Mouse (Mus musculus) limb, embryonic 13.5 days (tissue): Measurements from ENCODE around the gene Smarcc2. TPM values are rescaled to one million over a fixed set of nuclear protein-coding genes. Genes with fewer than 3 reads are reported as not detected.
"Not testable (repeated sequence)": the region's sequence is repeated elsewhere in the genome, so short reads cannot be mapped to it uniquely, and the experiment has no call there.

Experiments
- ATAC-seq: fragments of 200-750 bp; cut with Nextera tagmentation; 2 replicates; pipeline ENCODE4 v1.8.0; 2017; ENCODE audit warnings: low read depth, moderate number of reproducible peaks, moderate TSS enrichment; ENCODE audit not compliant: low FRiP score
- H3K27ac ChIP-seq: fragments of 300-500 bp; sonication (generic); 2 replicates; pipeline ENCODE4 v1.5.1; 2015; ENCODE audit warnings: inconsistent platforms, mild to moderate bottlenecking, moderate library complexity
- H3K27me3 ChIP-seq: fragments of 300-500 bp; sonication (generic); 2 replicates; pipeline ENCODE4 v1.6.1; 2015; ENCODE audit warnings: mild to moderate bottlenecking, inconsistent platforms
- H3K36me3 ChIP-seq: fragments of 300-500 bp; sonication (generic); 2 replicates; pipeline ENCODE4 v1.6.1; 2015; ENCODE audit warnings: inconsistent platforms, mild to moderate bottlenecking, moderate library complexity
- H3K4me1 ChIP-seq: fragments of 300-500 bp; sonication (generic); 2 replicates; pipeline ENCODE4 v1.6.1; 2015; ENCODE audit warnings: inconsistent platforms
- H3K4me2 ChIP-seq: fragments of 300-500 bp; sonication (generic); replicated peaks from 2 replicates; pipeline ENCODE4 v1.6.1; 2015; ENCODE audit warnings: inconsistent platforms, mild to moderate bottlenecking, moderate library complexity
- H3K4me3 ChIP-seq: fragments of 300-500 bp; sonication (generic); 2 replicates; pipeline ENCODE4 v1.5.1; 2015; ENCODE audit warnings: moderate library complexity, mild to moderate bottlenecking, inconsistent platforms
- H3K9ac ChIP-seq: fragments of 300-500 bp; sonication (generic); 2 replicates; pipeline ENCODE4 v1.6.1; 2015; ENCODE audit warnings: mild to moderate bottlenecking, inconsistent platforms
- H3K9me3 ChIP-seq: fragments of 300-500 bp; sonication (generic); 2 replicates; pipeline ENCODE4 v1.6.1; 2016; ENCODE audit warnings: inconsistent platforms
- WGBS: fragments of 180-500 bp; shearing (Covaris S2); methylation state at CpG from one replicate; pipeline ENCODE4 v1.1.7; 2015; 5-methylcytosine and 5-hydroxymethylcytosine counted together
- polyA plus RNA-seq: library from polyadenylated mRNA; unstranded; fragments of >200 nt; fragmentation: Nextera tagmentation; extraction: Ambion mirVana; gene quantifications from 2 replicates; pipeline ENCODE4 v1.2.1, GENCODE M21; 2015

Gene Smarcc2
- polyA plus RNA-seq, 1 experiment from 2014 or later = 110 TPM

GRCm38 (mm10) chr10:128495903-128496302 lies 36.9 kb downstream of the Smarcc2 start:
- WGBS = 71% methylated on average over 4 of the region's 4 CpGs
- Histone ChIP-seq H3K9ac (no peak overlapping the region), H3K4me3 (peak overlapping the region; percentile 5; the same call in 1 of the 2 replicates), H3K4me2 (0 out of 2 replicates have a peak overlapping the region, but pooled peaks have one; percentile 25), H3K27ac (no peak overlapping the region), H3K36me3 (peaks cover 11% of the 10 kb centered on the region), H3K4me1 (peaks cover 41% of the 10 kb centered on the region), H3K27me3 (no peaks in the 10 kb centered on the region), H3K9me3 (no peaks in the 10 kb centered on the region)
- ATAC-seq = no peak

- Histone ChIP-seq H3K9me3 (no peaks in the 10 kb centered on the region), H3K36me3 (peaks cover 5% of the 10 kb centered on the region), H3K9ac (no peak overlapping the region), H3K27ac (peak overlapping the region; percentile 33; the same call in 1 of the 2 replicates), H3K4me2 (peak overlapping the region; percentile 25; the same call in 1 of the 2 replicates), H3K27me3 (no peaks in the 10 kb centered on the region), H3K4me3 (0 out of 2 replicates have a peak overlapping the region, but pooled peaks have one; percentile 5), H3K4me1 (peaks cover 34% of the 10 kb centered on the region)
- 32% methylated on average over 6 of the region's 6 CpGs for WGBS
- ATAC-seq = no peak
Observed at GRCm38 (mm10) chr10:128496509-128497077, 37.5 kb downstream of the Smarcc2 start.

GRCm38 (mm10) chr10:128497134-128497737 lies 38.2 kb downstream of the Smarcc2 start:
- Histone ChIP-seq H3K9ac (no peak overlapping the region), H3K27ac (peak overlapping the region; percentile 33; the same call in 1 of the 2 replicates), H3K27me3 (no peaks in the 10 kb centered on the region), H3K4me2 (no peak overlapping the region; the same call in 1 of the 2 replicates), H3K36me3 (no peaks in the 10 kb centered on the region), H3K4me3 (no peak overlapping the region), H3K9me3 (no peaks in the 10 kb centered on the region), H3K4me1 (peaks cover 28% of the 10 kb centered on the region)
- ATAC-seq = no peak
- WGBS = 40% methylated on average over 6 of the region's 6 CpGs

GRCm38 (mm10) chr10:128498590-128498989 lies 39.5 kb downstream of the Smarcc2 start, which contains the start of gene Myl6b:
Gene Myl6b (minus strand): TSS chr10:128498685.
- under 1% methylated on average over 27 of the region's 27 CpGs for WGBS
- Histone ChIP-seq H3K9me3 (no peaks in the 10 kb centered on the region), H3K9ac (peak within 1 kb of the TSS; percentile 66), H3K4me1 (peaks cover 24% of the 10 kb centered on the region), H3K4me3 (peak within 1 kb of the TSS; percentile 59), H3K36me3 (no peaks in the 10 kb centered on the region), H3K27me3 (no peaks in the 10 kb centered on the region), H3K4me2 (peak within 1 kb of the TSS; percentile 77), H3K27ac (peak within 1 kb of the TSS; percentile 89)
- ATAC-seq = peak; percentile 83

- peak; percentile 30 for ATAC-seq
- WGBS = 2% methylated on average over 21 of the region's 21 CpGs
- Histone ChIP-seq H3K27ac (peak overlapping the region; percentile 89), H3K27me3 (no peaks in the 10 kb centered on the region), H3K4me3 (peak overlapping the region; percentile 59), H3K36me3 (no peaks in the 10 kb centered on the region), H3K9me3 (no peaks in the 10 kb centered on the region), H3K4me1 (peaks cover 24% of the 10 kb centered on the region), H3K9ac (peak overlapping the region; percentile 66), H3K4me2 (peak overlapping the region; percentile 77)
Observed at GRCm38 (mm10) chr10:128499116-128499671, 40.1 kb downstream of the Smarcc2 start.

- no peak overlapping the region for H3K4me3 ChIP-seq
- H3K27ac ChIP-seq = no peak overlapping the region
- H3K4me2 ChIP-seq = no peak overlapping the region
- 75% methylated on average over 5 of the region's 5 CpGs for WGBS
- ATAC-seq = no peak
- no peaks in the 10 kb centered on the region for H3K27me3 ChIP-seq
- peaks cover 4% of the 10 kb centered on the region; the same call in 1 of the 2 replicates for H3K36me3 ChIP-seq
- H3K4me1 ChIP-seq = peaks cover 13% of the 10 kb centered on the region; the same call in 1 of the 2 replicates
- 0 out of 2 replicates have a peak, but pooled peaks cover 2% of the 10 kb centered on the region for H3K9me3 ChIP-seq
- 0 out of 2 replicates have a peak overlapping the region, but pooled peaks have one; percentile 19 for H3K9ac ChIP-seq
Observed at GRCm38 (mm10) chr10:128502341-128502740, 43.3 kb downstream of the Smarcc2 start.

GRCm38 (mm10) chr10:128503532-128503931 lies 44.5 kb downstream of the Smarcc2 start:
- H3K9ac ChIP-seq = no peak overlapping the region
- no peaks in the 10 kb centered on the region for H3K27me3 ChIP-seq
- H3K36me3 ChIP-seq = peaks cover 4% of the 10 kb centered on the region; the same call in 1 of the 2 replicates
- H3K9me3 ChIP-seq = 0 out of 2 replicates have a peak, but pooled peaks cover 2% of the 10 kb centered on the region
- H3K4me3 ChIP-seq = no peak overlapping the region
- no peak overlapping the region for H3K27ac ChIP-seq
- no peak overlapping the region for H3K4me2 ChIP-seq
- 66% methylated on average over 8 of the region's 8 CpGs for WGBS
- peaks cover 6% of the 10 kb centered on the region; the same call in 1 of the 2 replicates for H3K4me1 ChIP-seq
- no peak for ATAC-seq

GRCm38 (mm10) chr10:128504012-128504411 lies 45.0 kb downstream of the Smarcc2 start:
- no peak overlapping the region for H3K4me2 ChIP-seq
- no peak for ATAC-seq
- WGBS = 70% methylated on average over 3 of the region's 3 CpGs
- 0 out of 2 replicates have a peak, but pooled peaks cover 2% of the 10 kb centered on the region for H3K9me3 ChIP-seq
- no peak overlapping the region for H3K27ac ChIP-seq
- no peak overlapping the region for H3K9ac ChIP-seq
- H3K4me1 ChIP-seq = peaks cover 6% of the 10 kb centered on the region; the same call in 1 of the 2 replicates
- peaks cover 4% of the 10 kb centered on the region; the same call in 1 of the 2 replicates for H3K36me3 ChIP-seq
- H3K27me3 ChIP-seq = no peaks in the 10 kb centered on the region
- H3K4me3 ChIP-seq = no peak overlapping the region

GRCm38 (mm10) chr10:128504641-128505370 lies 45.8 kb downstream of the Smarcc2 start:
- no peaks in the 10 kb centered on the region for H3K27me3 ChIP-seq
- no peak overlapping the region for H3K4me3 ChIP-seq
- H3K9me3 ChIP-seq = 0 out of 2 replicates have a peak, but pooled peaks cover 2% of the 10 kb centered on the region
- H3K27ac ChIP-seq = no peak overlapping the region
- 0 out of 2 replicates have a peak, but pooled peaks cover under 1% of the 10 kb centered on the region for H3K4me1 ChIP-seq
- no peak overlapping the region for H3K4me2 ChIP-seq
- no peak overlapping the region for H3K9ac ChIP-seq
- 74% methylated on average over 9 of the region's 9 CpGs for WGBS
- ATAC-seq = no peak
- H3K36me3 ChIP-seq = peaks cover 12% of the 10 kb centered on the region; the same call in 1 of the 2 replicates

GRCm38 (mm10) chr10:128505371-128505667 lies 46.3 kb downstream of the Smarcc2 start:
- H3K4me1 ChIP-seq, H3K27ac ChIP-seq, H3K4me2 ChIP-seq, H3K4me3 ChIP-seq, H3K27me3 ChIP-seq, ATAC-seq, H3K9me3 ChIP-seq, H3K9ac ChIP-seq: not testable (repeated sequence)
- peaks cover 17% of the 10 kb centered on the region for H3K36me3 ChIP-seq
- 88% methylated on average over 5 of the region's 5 CpGs for WGBS

- Histone ChIP-seq H3K4me1 (no peaks in the 10 kb centered on the region), H3K4me2 (no peak overlapping the region), H3K4me3 (no peak overlapping the region), H3K9me3 (0 out of 2 replicates have a peak, but pooled peaks cover 2% of the 10 kb centered on the region), H3K27ac (no peak overlapping the region), H3K36me3 (peaks cover 23% of the 10 kb centered on the region), H3K9ac (no peak overlapping the region), H3K27me3 (no peaks in the 10 kb centered on the region)
- 94% methylated on average over 14 of the region's 14 CpGs for WGBS
- ATAC-seq = no peak
Observed at GRCm38 (mm10) chr10:128505974-128506373, 46.9 kb downstream of the Smarcc2 start.
